Mouse (Mus musculus) lung, postnatal 0 days (tissue): ENCODE measurements around the gene Opa3. TPM values are rescaled to one million over a fixed set of nuclear protein-coding genes. Genes with fewer than 3 reads are reported as not detected.

ENCODE experiments used
- ATAC-seq: fragments of 200-750 bp; cut with Nextera tagmentation; 2 replicates; pipeline ENCODE4 v1.8.0; 2017; ENCODE audit warnings: moderate library complexity
- DNase-seq: peaks from one replicate; pipeline ENCODE4 v3.0.0-alpha.2; 2016; ENCODE audit warnings: low spot score
- H3K27ac ChIP-seq: fragments of 300-500 bp; sonication (generic); 2 replicates; pipeline ENCODE4 v1.5.1; 2014; ENCODE audit warnings: antibody characterized with exemption, mild to moderate bottlenecking, low read length, mixed read lengths
- H3K27me3 ChIP-seq: fragments of 300-500 bp; sonication (generic); replicated peaks from 2 replicates; pipeline ENCODE4 v1.6.1; 2014; ENCODE audit warnings: low read length, mixed read lengths; ENCODE audit not compliant: insufficient read depth
- H3K36me3 ChIP-seq: fragments of 300-500 bp; sonication (generic); 2 replicates; pipeline ENCODE4 v1.6.1; 2014; ENCODE audit warnings: low read length, mixed read lengths; ENCODE audit not compliant: insufficient read depth
- H3K4me1 ChIP-seq: fragments of 300-500 bp; sonication (generic); 2 replicates; pipeline ENCODE4 v1.6.1; 2014; ENCODE audit warnings: antibody characterized with exemption, low read depth, low read length, mixed read lengths; ENCODE audit not compliant: insufficient read depth
- H3K4me2 ChIP-seq: fragments of 300-500 bp; sonication (generic); replicated peaks from 2 replicates; pipeline ENCODE4 v1.6.1; 2014; ENCODE audit warnings: low read depth, mild to moderate bottlenecking, low read length, moderate library complexity, mixed read lengths
- H3K4me3 ChIP-seq: fragments of 300-500 bp; sonication (generic); 2 replicates; pipeline ENCODE4 v1.5.1; 2014; ENCODE audit warnings: low read depth, low read length
- H3K9ac ChIP-seq: fragments of 300-500 bp; sonication (generic); replicated peaks from 2 replicates; pipeline ENCODE4 v1.6.1; 2014; ENCODE audit warnings: low read depth, mild to moderate bottlenecking
- H3K9me3 ChIP-seq: fragments of 300-500 bp; sonication (generic); 2 replicates; pipeline ENCODE4 v1.6.1; 2016; ENCODE audit warnings: low read length, mixed read lengths
- CTCF ChIP-seq: IDR thresholded peaks from 2 replicates; pipeline ENCODE4 v1.5.1; 2016; ENCODE audit warnings: antibody characterized with exemption, mild to moderate bottlenecking
- EP300 ChIP-seq: IDR thresholded peaks from 2 replicates; pipeline ENCODE4 v1.6.1; 2016; ENCODE audit warnings: antibody characterized with exemption, mild to moderate bottlenecking, control low read depth
- WGBS: fragments of 180-500 bp; shearing (Covaris S2); extraction: QIAGEN DNeasy Blood & Tissue Kit; methylation state at CpG from one replicate; pipeline ENCODE4 v1.1.7; 2014; 5-methylcytosine and 5-hydroxymethylcytosine counted together
- polyA plus RNA-seq: library from polyadenylated mRNA; unstranded; fragments of >200 nt; fragmentation: Nextera tagmentation; extraction: Ambion mirVana; gene quantifications from 2 replicates; pipeline ENCODE4 v1.2.1, GENCODE M21; 2015

Gene Opa3
- polyA plus RNA-seq, 1 experiment from 2014 or later: 19.0 TPM

DNA sequence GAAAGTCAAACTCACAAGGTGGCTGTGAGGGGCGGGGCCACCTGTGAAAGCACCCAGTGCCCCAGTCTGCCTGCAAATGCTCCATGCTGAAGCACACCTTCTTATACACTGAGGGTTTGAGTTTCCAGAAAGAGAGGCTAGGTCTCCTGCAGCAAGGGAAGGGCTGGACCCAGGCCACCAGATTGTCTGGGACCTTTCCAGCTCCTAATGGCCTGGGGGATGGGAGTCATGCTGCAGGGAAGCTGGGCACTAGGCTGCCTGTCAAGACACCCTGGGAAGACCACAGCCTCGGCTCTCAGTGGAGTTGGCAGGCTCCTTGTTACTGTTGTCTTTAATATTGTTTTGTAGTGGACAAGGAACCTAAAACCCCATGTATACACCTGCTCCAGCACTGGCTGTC is 8.3 kb downstream of the Opa3 start:
- WGBS: 72% methylated on average over 2 of the region's 2 CpGs
- H3K27ac ChIP-seq: no peak overlapping the region
- ATAC-seq: no peak
- no peaks in the 10 kb centered on the region for H3K4me1 ChIP-seq
- TF ChIP-seq EP300 (no peak), CTCF (no peak)
- no peaks in the 10 kb centered on the region for H3K36me3 ChIP-seq
- no peak overlapping the region for H3K4me3 ChIP-seq
- H3K27me3 ChIP-seq: no peaks in the 10 kb centered on the region
- no peak overlapping the region for H3K4me2 ChIP-seq
- H3K9ac ChIP-seq: no peak overlapping the region
- H3K9me3 ChIP-seq: no peaks in the 10 kb centered on the region
- DNase-seq: no peak

DNA sequence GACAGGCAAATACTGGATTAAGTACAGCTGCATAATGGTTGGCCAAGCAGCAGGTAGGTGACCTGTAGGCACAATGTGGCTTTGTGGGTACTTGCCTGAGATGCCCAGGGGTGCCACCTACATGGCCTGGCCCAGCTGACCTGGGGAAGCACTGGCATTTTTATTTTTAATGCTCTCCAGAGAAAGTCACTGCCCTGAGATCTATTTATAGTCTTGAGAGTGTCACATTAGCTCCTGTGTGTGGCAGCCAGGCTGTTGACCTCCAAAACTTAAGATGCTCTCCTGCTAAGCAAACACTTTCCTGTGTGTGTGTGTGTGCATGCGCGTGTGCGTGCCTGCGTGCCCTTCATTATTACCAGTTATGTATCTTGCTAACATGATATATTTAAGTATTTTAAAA is 10.2 kb downstream of the Opa3 start:
- DNase-seq (peak; percentile 79), ATAC-seq (peak; percentile 63)
- no peaks in the 10 kb centered on the region for H3K9me3 ChIP-seq
- TF ChIP-seq EP300 (peak; percentile 67), CTCF (no peak)
- H3K9ac ChIP-seq: no peak overlapping the region
- no peaks in the 10 kb centered on the region for H3K27me3 ChIP-seq
- no peaks in the 10 kb centered on the region for H3K36me3 ChIP-seq
- H3K4me2 ChIP-seq: no peak overlapping the region
- H3K4me1 ChIP-seq: no peaks in the 10 kb centered on the region
- 51% methylated on average over 4 of the region's 4 CpGs for WGBS
- H3K4me3 ChIP-seq: no peak overlapping the region
- H3K27ac ChIP-seq: 0 out of 2 replicates have a peak overlapping the region, but pooled peaks have one; percentile 5

DNA sequence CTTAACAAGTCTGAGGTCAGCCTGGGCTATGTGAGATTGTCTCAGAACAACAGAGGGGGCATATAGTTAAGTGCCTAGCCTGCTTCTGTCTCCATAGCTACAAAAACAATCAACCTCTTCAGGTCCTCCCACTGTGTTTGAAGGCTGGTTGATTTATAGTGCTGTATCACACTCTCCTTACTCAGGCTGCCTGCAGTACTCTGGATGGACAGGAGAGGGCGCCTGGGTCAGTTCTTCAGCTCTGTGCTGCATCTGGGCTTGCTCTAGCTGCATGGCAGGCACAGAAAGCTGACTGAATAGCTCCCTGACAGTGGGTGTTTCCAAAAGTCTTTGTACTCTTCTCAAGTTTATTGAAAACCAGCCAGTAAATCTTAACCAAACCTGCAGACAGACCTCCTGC is 11.3 kb downstream of the Opa3 start:
- H3K4me1 ChIP-seq: no peaks in the 10 kb centered on the region
- no peak overlapping the region for H3K4me3 ChIP-seq
- DNase-seq: peak; percentile 89
- H3K4me2 ChIP-seq: no peak overlapping the region
- H3K27me3 ChIP-seq: no peaks in the 10 kb centered on the region
- WGBS: 0% methylated on average over 1 of the region's 1 CpGs
- no peaks in the 10 kb centered on the region for H3K9me3 ChIP-seq
- TF ChIP-seq EP300 (no peak), CTCF (peak; percentile 99)
- ATAC-seq: peak; percentile 89
- H3K27ac ChIP-seq: no peak overlapping the region
- no peak overlapping the region for H3K9ac ChIP-seq
- H3K36me3 ChIP-seq: no peaks in the 10 kb centered on the region

DNA sequence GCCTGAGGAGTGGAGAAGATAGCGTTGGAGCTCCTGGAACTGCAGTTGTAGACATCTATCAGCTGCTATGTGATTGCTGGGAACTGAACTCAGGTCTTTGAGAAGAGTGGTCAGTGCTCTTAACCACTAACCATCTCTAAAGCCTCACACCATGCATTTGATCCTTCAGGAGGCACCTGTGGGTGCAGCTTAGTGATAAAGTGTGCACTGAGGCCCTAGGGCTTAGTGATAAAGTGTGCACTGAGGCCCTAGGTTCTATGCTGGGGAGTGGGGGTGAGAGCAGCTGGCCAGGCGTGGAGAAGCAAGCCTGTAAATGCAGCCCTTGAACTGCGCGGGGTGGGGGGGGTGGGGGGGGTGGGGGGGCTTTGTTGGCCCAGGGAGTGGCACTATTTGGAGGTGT is 11.9 kb downstream of the Opa3 start:
- DNase-seq: no peak
- Histone ChIP-seq H3K27ac (no peak overlapping the region), H3K27me3 (no peaks in the 10 kb centered on the region), H3K4me3 (no peak overlapping the region), H3K36me3 (no peaks in the 10 kb centered on the region), H3K4me2 (no peak overlapping the region), H3K9ac (no peak overlapping the region), H3K9me3 (no peaks in the 10 kb centered on the region), H3K4me1 (no peaks in the 10 kb centered on the region)
- TF ChIP-seq CTCF (no peak), EP300 (no peak)
- WGBS: 57% methylated on average over 2 of the region's 4 CpGs
- no peak for ATAC-seq

DNA sequence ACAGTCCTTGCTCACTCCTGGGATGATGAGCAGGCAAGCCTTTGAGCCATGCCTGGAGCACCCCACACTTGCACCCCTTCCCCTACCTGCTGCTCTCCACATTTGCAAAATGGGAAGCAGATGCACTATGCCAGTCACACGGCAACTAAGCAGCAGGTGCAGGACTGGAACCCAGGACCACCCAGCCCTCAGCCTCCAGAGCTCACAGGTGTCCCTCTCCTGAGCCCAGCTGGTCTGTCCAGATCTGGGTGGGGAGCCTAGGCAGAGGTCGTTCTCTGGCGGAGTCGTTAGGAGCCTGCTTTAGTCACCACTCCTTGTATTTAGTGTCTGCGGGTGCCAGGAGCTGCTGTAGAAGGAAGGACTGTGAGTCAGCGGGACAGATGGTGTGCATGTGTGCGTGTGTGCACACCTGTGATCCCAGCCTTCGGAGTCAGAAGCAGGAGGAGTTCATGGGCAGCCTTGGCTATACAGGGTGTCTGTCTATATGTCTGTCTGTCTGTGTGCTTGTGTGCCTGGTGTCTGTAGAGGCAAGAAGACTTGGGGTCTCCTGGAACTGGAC is 12.8 kb downstream of the Opa3 start:
- no peak overlapping the region for H3K4me3 ChIP-seq
- ATAC-seq: no peak
- H3K4me2 ChIP-seq: no peak overlapping the region
- TF ChIP-seq CTCF (no peak), EP300 (no peak)
- H3K27me3 ChIP-seq: no peaks in the 10 kb centered on the region
- H3K4me1 ChIP-seq: no peaks in the 10 kb centered on the region
- H3K27ac ChIP-seq: no peak overlapping the region
- WGBS: 89% methylated on average over 8 of the region's 8 CpGs
- no peaks in the 10 kb centered on the region for H3K36me3 ChIP-seq
- no peak for DNase-seq
- H3K9me3 ChIP-seq: no peaks in the 10 kb centered on the region
- H3K9ac ChIP-seq: no peak overlapping the region

DNA sequence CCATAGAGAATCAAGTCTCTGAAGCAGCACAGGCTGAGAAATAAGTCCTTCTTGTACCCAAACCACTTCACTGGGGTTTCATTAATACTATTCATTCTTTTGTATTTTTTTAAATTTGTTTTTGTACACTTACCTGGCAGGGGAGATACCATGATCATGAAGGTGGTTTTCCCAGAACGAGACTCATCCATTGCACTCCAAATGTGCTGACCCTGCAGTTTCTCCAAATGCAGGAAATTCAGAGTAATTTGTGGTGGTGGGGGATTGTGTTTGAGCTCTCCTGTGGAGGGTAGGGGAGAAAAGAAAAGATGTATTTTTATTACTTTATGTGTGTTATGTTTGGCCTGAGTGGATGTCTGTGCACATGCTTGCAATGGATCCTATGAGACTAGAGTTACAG is 13.9 kb downstream of the Opa3 start:
- ATAC-seq: no peak
- DNase-seq: no peak
- no peak overlapping the region for H3K4me2 ChIP-seq
- H3K9me3 ChIP-seq: no peaks in the 10 kb centered on the region
- TF ChIP-seq CTCF (no peak), EP300 (no peak)
- H3K36me3 ChIP-seq: no peaks in the 10 kb centered on the region
- no peaks in the 10 kb centered on the region for H3K4me1 ChIP-seq
- no peaks in the 10 kb centered on the region for H3K27me3 ChIP-seq
- no peak overlapping the region for H3K27ac ChIP-seq
- H3K9ac ChIP-seq: no peak overlapping the region
- no peak overlapping the region for H3K4me3 ChIP-seq
- 88% methylated on average over 1 of the region's 1 CpGs for WGBS

DNA sequence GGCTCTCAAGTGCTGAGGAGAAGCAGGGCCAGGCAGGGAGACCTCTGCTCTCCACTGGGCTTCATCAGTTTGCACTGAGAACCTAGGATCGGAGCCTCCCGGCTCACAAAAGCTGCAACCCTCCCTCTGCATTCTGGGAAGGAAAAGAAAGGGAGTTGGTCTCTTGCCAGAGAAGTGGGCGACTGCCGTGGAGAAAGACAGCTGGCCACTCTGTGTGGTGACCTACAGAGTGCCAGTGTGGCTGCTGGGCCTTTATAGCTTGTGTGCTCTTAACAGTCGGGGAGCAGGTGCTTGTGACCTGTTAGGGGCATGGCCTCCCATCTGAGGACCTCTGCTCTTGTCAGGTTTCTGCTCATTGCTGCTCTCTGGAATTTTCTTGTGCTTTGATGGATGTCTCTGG is 15.7 kb downstream of the Opa3 start:
- Histone ChIP-seq H3K9me3 (no peaks in the 10 kb centered on the region), H3K27ac (no peak overlapping the region), H3K4me1 (no peaks in the 10 kb centered on the region), H3K27me3 (no peaks in the 10 kb centered on the region), H3K4me3 (no peak overlapping the region), H3K36me3 (no peaks in the 10 kb centered on the region), H3K4me2 (no peak overlapping the region), H3K9ac (no peak overlapping the region)
- DNase-seq: no peak
- no peak for ATAC-seq
- WGBS: 58% methylated on average over 5 of the region's 5 CpGs
- no peak for TF ChIP-seq EP300
- no peak for TF ChIP-seq CTCF
